Mouse (Mus musculus) olfactory bulb, adult 2 months (tissue): Measurements from ENCODE around the gene Usp49. TPM values are rescaled to one million over a fixed set of nuclear protein-coding genes. Genes with fewer than 3 reads are reported as not detected.
"Not testable (repeated sequence)": the region's sequence is repeated elsewhere in the genome, so short reads cannot be mapped to it uniquely, and the experiment has no call there.

Experiments used
- H3K27ac ChIP-seq: fragments of 200-500 bp; 2 replicates; pipeline ENCODE4 v1.5.1; 2012; ENCODE audit warnings: low read depth, low read length; ENCODE audit not compliant: insufficient read depth
- H3K4me1 ChIP-seq: fragments of 200-500 bp; 2 replicates; pipeline ENCODE4 v1.6.1; 2012; ENCODE audit warnings: low read length; ENCODE audit not compliant: control insufficient read depth, insufficient read depth
- H3K4me3 ChIP-seq: fragments of 200-500 bp; 2 replicates; pipeline ENCODE4 v1.5.1; 2012; ENCODE audit warnings: mild to moderate bottlenecking, low read depth, low read length, moderate library complexity; ENCODE audit not compliant: insufficient read depth
- CTCF ChIP-seq: fragments of 200-500 bp; IDR thresholded peaks from 2 replicates; pipeline ENCODE4 v1.5.1; 2012; ENCODE audit warnings: low read depth, mild to moderate bottlenecking, low read length, moderate library complexity; ENCODE audit not compliant: insufficient read depth
- POLR2A ChIP-seq: fragments of 200-500 bp; IDR thresholded peaks from 2 replicates; pipeline ENCODE4 v1.6.1; 2012; ENCODE audit warnings: mild to moderate bottlenecking, low read depth, low read length, moderate library complexity; ENCODE audit not compliant: insufficient read depth
- WGBS: fragments of 180-500 bp; shearing (Covaris S2); methylation state at CpG from one replicate; pipeline ENCODE4 v1.1.7; 2018; 5-methylcytosine and 5-hydroxymethylcytosine counted together
- polyA plus RNA-seq: library from polyadenylated mRNA; stranded (reverse); fragments of >200 nt; gene quantifications from 2 replicates; pipeline ENCODE4 v1.2.4, GENCODE M21; 2012; ENCODE audit warnings: low replicate concordance; ENCODE audit not compliant: missing spikeins, insufficient read depth, insufficient read length

The Usp49 gene
- polyA plus RNA-seq, 1 experiment = not detected

DNA sequence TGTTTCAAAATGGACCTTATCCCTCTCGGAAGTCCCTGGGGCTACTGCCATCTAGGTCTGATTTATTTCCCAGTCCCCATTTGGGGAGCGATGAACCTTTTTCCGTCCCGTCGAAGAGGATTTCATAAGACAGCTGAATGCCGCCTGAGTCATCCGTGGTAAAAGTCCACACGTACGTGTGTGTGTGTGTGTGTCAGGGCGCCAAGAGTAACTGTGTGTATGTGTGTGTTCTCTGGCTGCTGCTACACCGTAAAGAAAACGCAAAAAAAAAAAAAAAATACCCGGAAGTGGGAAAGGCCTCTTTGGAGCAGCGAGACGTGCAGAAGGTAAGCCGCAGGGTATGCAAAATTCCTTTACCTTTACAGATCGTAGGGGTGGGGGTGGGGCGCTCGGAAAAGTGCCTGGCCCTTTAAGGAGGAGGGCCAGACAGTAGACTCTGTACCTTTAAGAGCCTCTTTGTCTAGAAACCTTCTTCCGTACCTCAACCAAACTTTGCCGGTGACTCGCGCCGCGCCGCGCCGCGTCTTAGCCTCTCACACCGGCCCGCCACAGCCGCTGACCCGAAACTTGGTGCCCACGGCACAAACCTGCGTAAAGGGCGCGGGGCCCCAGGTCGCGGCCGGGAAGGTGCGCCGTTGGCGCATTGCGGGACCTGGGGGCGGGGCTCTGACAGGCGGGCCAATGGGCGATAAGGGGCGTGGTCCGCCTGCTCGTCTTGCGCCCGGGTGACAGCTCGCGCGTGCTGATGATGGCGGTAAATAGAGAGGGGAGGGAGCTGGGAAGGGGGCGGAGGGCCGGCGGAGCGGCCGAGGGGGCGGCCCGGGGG, 1.4 kb upstream of the Usp49 start:
- Histone ChIP-seq H3K4me1 (peaks cover 12% of the 10 kb centered on the region), H3K27ac (peak overlapping the region; percentile 89), H3K4me3 (peak overlapping the region; percentile 100)
- TF ChIP-seq CTCF (no peak), POLR2A (peak; percentile 41; the same call in 1 of the 2 replicates)
- WGBS = under 1% methylated on average over 62 of the region's 63 CpGs

DNA sequence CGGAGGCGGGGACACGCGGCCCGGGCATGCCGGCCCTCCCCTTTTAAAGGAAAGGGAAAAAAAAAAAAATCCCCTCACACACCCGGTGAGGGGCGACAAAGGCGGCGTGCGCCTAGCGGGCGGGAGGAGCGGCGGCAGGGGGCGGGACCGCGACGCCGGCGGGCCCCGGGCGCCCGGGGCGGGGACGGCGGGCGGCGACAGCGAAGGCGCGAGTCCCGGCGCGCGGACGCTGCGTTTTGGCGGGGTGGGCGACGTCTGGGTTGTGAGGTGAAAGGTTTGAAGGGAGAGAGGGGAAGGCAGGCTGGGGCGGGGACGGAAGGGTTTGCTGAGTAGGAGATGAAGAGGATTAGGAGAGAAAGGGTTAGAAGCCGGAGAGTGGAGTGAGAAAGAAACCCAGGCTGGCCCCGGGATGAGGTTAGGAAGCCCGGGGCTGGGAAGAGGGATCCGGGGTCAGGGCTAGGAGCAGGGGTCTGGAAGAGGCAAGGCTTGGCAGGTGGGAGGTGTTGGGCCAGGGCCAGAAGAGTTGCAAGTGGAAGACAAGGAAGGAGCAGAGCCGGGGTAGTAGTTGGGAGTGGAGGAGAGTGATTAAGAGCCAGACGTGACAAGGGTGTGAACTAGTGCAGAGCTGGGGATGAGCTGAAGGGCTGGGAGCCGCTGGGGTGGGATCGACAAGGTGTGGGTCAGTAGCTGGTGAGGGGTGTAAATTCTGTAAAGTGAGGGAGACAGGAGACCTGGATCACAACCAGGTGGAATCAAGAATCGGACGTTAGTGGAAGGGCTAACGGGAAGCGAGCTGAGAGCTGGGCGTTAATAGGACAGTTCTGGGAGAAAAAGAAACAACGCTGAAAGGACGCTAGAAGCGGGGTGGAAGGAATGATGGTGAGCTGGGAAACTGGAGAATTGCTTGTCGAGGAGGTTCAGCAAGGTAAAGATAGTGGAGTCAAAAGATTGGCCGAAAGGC, 493 bp upstream of the Usp49 start:
- H3K4me3 ChIP-seq = peak overlapping the region; percentile 100
- TF ChIP-seq POLR2A (no peak), CTCF (no peak)
- peaks cover 12% of the 10 kb centered on the region for H3K4me1 ChIP-seq
- H3K27ac ChIP-seq = no peak overlapping the region
- WGBS = under 1% methylated on average over 61 of the region's 61 CpGs

DNA sequence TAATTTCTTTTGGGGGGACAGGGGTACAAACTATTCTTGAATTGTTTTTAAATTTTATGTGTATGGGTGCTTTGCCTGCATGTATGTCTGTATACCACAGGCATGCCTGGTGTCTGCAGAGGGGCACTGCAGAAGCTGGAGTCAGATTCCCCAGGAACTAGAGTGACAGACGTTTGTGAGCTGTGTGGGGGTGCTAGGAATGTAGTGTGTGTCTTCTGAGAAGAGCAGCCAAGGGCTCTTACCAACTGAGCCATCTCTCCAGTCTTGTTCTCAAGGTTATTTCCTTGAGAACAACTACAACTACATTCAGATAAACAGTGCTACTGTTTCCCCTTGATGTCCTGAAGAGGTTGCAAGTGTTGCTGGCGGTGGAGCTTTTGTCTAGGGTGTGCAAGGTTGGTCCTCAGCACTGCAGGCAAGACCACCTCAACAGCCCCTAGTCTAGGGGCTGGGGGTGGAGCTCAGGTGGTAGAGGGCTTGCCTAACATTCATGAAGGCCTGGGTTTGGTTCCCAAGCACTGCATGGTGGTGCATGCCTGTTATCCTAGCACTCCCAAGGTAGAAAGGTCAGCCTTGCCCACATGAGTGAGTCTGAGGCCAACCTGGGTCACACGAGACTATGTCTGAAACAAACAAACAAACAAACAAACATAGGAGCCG, 1.8 kb downstream of the Usp49 start:
- TF ChIP-seq CTCF (no peak), POLR2A (no peak)
- peaks cover 12% of the 10 kb centered on the region for H3K4me1 ChIP-seq
- no peak overlapping the region for H3K4me3 ChIP-seq
- H3K27ac ChIP-seq = no peak overlapping the region
- 77% methylated on average over 4 of the region's 4 CpGs for WGBS

DNA sequence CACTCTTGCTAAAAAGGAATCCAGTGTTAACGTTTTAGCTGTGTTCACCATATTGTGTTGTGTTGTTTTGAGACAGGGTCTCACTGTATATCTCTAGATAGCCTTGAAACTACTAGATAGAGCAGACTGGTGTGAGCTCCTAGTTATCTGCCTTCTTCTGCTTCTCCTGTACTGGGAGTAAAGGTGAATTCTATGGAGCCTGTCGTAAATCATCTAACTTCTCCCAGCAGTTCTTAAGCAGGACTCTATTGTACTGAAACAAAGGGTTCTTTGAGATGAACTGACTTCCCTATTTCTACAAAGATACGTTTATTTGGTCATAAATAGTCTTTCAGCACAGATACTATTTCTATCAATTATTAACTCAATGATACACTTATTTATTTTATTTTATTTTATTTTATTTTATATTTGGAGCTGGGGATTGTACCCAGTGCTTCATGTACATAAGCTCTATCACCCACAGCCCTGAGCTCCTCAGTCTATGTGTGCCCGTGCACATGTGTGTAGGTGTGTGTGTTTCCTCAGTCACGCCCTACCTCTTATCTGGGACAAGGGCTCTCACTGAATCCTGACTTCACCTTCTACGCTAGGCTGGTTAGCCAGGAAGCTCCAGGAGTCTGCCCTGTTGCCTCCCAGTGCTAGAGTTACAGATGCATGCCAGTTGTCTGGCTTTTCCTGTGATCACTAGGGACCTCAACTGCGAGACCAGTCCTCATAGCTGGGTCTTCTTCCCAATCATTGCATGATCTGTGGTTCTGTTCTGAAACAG, 3.7 kb downstream of the Usp49 start:
- no peak for TF ChIP-seq CTCF
- no peak for TF ChIP-seq POLR2A
- H3K4me3 ChIP-seq = no peak overlapping the region
- 80% methylated on average over 7 of the region's 7 CpGs for WGBS
- peaks cover 8% of the 10 kb centered on the region for H3K4me1 ChIP-seq
- no peak overlapping the region for H3K27ac ChIP-seq

DNA sequence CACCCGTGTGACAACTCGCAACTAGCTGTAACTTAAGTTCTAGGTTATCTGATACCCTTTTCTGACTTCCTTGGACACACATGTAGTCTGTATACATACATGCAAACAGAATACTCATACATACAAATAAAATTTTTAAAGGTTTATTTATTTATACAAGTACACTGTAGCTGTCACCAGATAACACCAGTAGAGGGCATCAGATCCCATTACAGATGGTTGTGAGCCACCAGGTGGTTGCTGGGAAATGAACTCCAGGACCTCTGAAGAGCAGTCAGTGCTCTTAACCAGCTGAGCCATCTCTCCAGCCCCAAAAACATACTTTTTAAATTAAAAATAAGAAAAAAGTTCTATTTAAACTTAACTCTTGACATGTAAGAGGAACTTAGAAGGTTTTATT, 12.5 kb downstream of the Usp49 start:
- 86% methylated on average over 2 of the region's 2 CpGs for WGBS
- Histone ChIP-seq H3K27ac (no peak overlapping the region), H3K4me1 (no peaks in the 10 kb centered on the region), H3K4me3 (no peak overlapping the region)
- no peak for TF ChIP-seq POLR2A
- no peak for TF ChIP-seq CTCF

DNA sequence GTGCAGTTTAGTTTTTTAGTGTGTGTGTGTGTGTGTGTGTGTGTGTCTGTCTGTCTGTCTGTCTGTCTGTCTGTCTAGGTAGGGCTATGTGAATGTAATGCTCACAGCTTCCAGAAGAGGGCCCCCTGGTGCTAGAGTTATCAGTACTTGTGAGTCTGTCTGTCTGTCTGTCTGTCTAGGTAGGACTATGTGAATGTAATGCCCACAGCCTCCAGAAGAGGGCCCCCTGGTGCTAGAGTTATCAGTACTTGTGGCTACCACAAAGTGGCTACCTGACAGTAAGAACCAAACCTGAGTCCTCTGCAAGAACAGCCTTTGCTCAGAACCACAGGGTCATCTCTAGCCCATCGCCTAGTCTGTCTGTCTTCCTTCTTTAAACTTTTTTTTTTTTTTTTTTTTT, 16.2 kb downstream of the Usp49 start:
- 100% methylated on average over 1 of the region's 1 CpGs for WGBS
- Histone ChIP-seq H3K4me3 (no peak overlapping the region), H3K4me1 (no peaks in the 10 kb centered on the region), H3K27ac (no peak overlapping the region)
- TF ChIP-seq POLR2A (no peak), CTCF (no peak)

DNA sequence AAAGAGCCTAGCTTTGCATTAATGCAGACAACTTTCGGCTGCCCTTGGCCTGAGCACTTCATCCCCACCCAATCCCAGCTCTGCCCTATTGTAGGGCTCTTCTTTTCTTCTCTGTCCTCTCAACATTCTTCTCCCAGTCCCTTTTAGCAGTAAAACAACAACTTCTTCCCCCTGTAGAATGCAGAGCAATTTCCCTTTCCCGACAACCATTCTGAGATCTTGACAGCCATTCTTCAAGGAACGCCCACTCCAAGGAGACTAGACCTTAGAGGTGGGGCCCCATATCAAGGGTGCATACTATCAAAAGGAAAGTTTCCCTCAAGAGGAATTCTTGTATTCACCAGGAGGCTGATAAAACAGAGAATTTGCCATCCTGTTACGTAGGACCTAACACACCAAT, 18.5 kb downstream of the Usp49 start:
- TF ChIP-seq POLR2A = no peak
- no peak for TF ChIP-seq CTCF

DNA sequence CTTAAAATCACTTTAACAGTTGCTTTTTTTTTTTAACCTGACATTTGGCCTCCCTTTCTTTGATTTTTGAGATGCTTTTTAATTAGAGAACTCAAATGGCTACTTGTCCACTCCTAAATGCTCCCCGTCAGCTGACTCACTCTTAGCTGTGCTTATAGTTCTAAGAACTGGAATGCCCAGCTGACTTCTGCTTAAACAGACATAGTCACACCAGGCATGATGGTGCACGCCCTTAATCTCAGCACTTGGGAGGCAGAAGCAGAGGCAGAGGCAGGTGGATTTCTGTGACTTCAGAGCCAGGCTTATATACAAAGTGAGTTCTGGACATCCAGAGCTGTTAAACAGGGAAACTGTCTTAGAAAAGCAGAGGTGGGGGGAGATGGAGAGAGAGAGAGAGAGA, 21.5 kb downstream of the Usp49 start:
- Histone ChIP-seq H3K4me1 (no peaks in the 10 kb centered on the region), H3K4me3 (no peak overlapping the region), H3K27ac (no peak overlapping the region)
- 93% methylated on average over 2 of the region's 2 CpGs for WGBS
- TF ChIP-seq POLR2A (no peak), CTCF (no peak)

More for the DNA sequence above, 18.5 kb downstream of the Usp49 start:
- no peak overlapping the region for H3K4me3 ChIP-seq
- 66% methylated on average over 4 of the region's 4 CpGs for WGBS
- no peak overlapping the region for H3K27ac ChIP-seq
- no peaks in the 10 kb centered on the region for H3K4me1 ChIP-seq

DNA sequence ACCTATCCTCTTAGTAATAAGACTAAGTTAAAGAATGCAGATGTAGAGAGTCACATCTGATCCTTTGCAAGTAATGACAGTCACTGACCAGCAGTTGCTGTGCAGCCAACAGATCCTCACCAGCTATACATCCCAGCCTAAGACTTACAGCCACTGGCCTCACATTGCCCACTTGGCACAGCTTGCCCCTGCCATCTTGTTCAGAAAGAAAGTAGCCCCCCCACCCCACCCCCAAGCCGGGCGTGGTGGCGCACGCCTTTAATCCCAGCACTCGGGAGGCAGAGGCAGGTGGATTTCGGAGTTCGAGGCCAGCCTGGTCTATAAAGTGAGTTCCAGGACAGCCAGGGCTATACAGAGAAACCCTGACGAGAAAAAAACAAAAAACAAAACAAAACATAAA, 23.9 kb downstream of the Usp49 start:
- H3K4me3 ChIP-seq, H3K4me1 ChIP-seq, H3K27ac ChIP-seq: not testable (repeated sequence)
- WGBS = 96% methylated on average over 8 of the region's 8 CpGs
